Mouse (Mus musculus) limb, embryonic 14.5 days (tissue): Measurements from ENCODE around the gene Tas2r124. TPM values are rescaled to one million over a fixed set of nuclear protein-coding genes. Genes with fewer than 3 reads are reported as not detected.

Source experiments
- ATAC-seq: fragments of 200-750 bp; cut with Nextera tagmentation; 2 replicates; pipeline ENCODE4 v1.8.0; 2017; ENCODE audit warnings: low read depth, moderate number of reproducible peaks, moderate TSS enrichment; ENCODE audit not compliant: low FRiP score
- DNase-seq: peaks from one replicate; pipeline ENCODE4 v3.0.0-alpha.2; 2015; ENCODE audit warnings: low spot score
- H3K27ac ChIP-seq: fragments of 300-500 bp; sonication (generic); replicated peaks from 2 replicates; pipeline ENCODE4 v1.5.1; 2014; ENCODE audit warnings: low read depth, mild to moderate bottlenecking, low read length, moderate library complexity, mixed read lengths
- H3K27me3 ChIP-seq: fragments of 300-500 bp; sonication (generic); 2 replicates; pipeline ENCODE4 v1.6.1; 2014; ENCODE audit warnings: low read length, mixed read lengths; ENCODE audit not compliant: control insufficient read depth, insufficient read depth
- H3K36me3 ChIP-seq: fragments of 300-500 bp; sonication (generic); 2 replicates; pipeline ENCODE4 v1.6.1; 2014; ENCODE audit warnings: mild to moderate bottlenecking, low read length, moderate library complexity, mixed read lengths; ENCODE audit not compliant: control insufficient read depth, insufficient read depth
- H3K4me1 ChIP-seq: fragments of 300-500 bp; sonication (generic); 2 replicates; pipeline ENCODE4 v1.6.1; 2014; ENCODE audit warnings: antibody characterized with exemption, low read length, mixed read lengths; ENCODE audit not compliant: control insufficient read depth, insufficient read depth
- H3K4me2 ChIP-seq: fragments of 300-500 bp; sonication (generic); replicated peaks from 2 replicates; pipeline ENCODE4 v1.6.1; 2014; ENCODE audit warnings: low read depth, mild to moderate bottlenecking, low read length, moderate library complexity; ENCODE audit not compliant: severe bottlenecking
- H3K4me3 ChIP-seq: fragments of 300-500 bp; sonication (generic); replicated peaks from 2 replicates; pipeline ENCODE4 v1.5.1; 2014; ENCODE audit warnings: low read length
- H3K9ac ChIP-seq: fragments of 300-500 bp; sonication (generic); 2 replicates; pipeline ENCODE4 v1.6.1; 2014; ENCODE audit warnings: mild to moderate bottlenecking, low read depth, low read length, moderate library complexity; ENCODE audit not compliant: severe bottlenecking
- H3K9me3 ChIP-seq: fragments of 300-500 bp; sonication (generic); 2 replicates; pipeline ENCODE4 v1.6.1; 2016; ENCODE audit warnings: low read length; ENCODE audit not compliant: control insufficient read depth
- POLR2A ChIP-seq: fragments of 200-500 bp; IDR thresholded peaks from 2 replicates; pipeline ENCODE4 v1.8.0; 2012; ENCODE audit warnings: inconsistent platforms, mild to moderate bottlenecking, moderate library complexity, borderline replicate concordance; ENCODE audit not compliant: insufficient read depth, insufficient read length; ENCODE audit errors: extremely low read depth
- WGBS: fragments of 180-500 bp; shearing (Covaris S2); extraction: QIAGEN DNeasy Blood & Tissue Kit; methylation state at CpG from one replicate; pipeline ENCODE4 v1.1.7; 2014; 5-methylcytosine and 5-hydroxymethylcytosine counted together
- polyA plus RNA-seq, 2 experiments: library from polyadenylated mRNA; depleted of rRNA in 1 of 2; stranded (reverse) in 1 of 2; unstranded in 1 of 2; fragments of >200 nt; fragmentation: Nextera tagmentation in 1 of 2; extraction: Ambion mirVana in 1 of 2; gene quantifications; 2 replicates each; pipeline versions ENCODE4 v1.2.1 to v1.2.3; 2012 to 2014

The Tas2r124 gene
- polyA plus RNA-seq (2012; rRNA removed): not detected in 2 replicates
- polyA plus RNA-seq (2014; fragmentation: Nextera tagmentation; extraction: Ambion mirVana): not detected in 2 replicates

DNA sequence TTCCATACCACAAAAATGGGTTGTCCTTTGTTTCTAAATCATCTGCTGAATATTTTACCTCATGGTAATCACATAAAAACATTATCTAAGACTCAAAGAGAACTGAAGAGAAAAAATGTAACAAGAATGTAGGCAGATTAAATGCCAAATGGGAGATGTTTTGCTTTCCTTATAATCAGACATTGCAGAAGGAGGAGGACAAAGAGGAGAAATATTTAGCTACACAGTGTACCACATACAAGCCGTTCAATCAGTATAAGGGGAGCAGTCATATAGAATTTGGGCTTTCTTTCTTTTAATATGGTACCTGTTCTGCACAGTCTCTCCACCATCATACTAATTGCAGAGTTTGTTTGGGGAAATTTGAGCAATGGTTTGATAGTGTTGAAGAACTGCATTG is at the start of gene Tas2r124:
Gene Tas2r124 (plus strand): TSS at position 301 of the 400 bp plus-strand sequence.
- Histone ChIP-seq H3K27ac (no peak within 1 kb of the TSS), H3K4me3 (no peak within 1 kb of the TSS), H3K4me2 (no peak within 1 kb of the TSS), H3K4me1 (no peaks in the 10 kb centered on the region), H3K36me3 (no peaks in the 10 kb centered on the region), H3K9me3 (no peaks in the 10 kb centered on the region; the same call in 1 of the 2 replicates), H3K27me3 (no peaks in the 10 kb centered on the region), H3K9ac (no peak within 1 kb of the TSS)
- DNase-seq (no peak), ATAC-seq (no peak)
- TF ChIP-seq POLR2A: no peak
- WGBS: 80% methylated on average over 1 of the region's 1 CpGs

DNA sequence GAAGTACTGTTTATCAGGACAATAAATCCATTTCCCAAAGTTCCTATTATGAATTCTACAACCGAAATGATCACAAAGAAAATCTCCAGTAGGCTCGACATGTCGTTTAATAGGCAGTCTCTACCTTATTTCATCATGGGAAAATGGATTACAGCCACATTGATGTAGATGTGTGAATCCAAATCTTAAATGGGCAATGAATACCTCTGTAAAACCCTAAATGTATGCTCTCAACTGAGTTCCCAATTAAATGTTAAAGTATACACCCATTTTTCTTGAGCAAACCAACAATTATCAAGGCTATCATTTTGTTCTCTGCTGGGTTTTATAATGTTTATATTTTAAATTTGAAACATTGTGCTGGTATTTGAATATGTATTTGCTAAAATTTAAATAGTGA is 42.7 kb upstream of the Tas2r124 start, which contains the start of gene Tas2r122:
Gene Tas2r122 (minus strand): TSS at position 101 of the 400 bp plus-strand sequence.
- DNase-seq (no peak), ATAC-seq (no peak)
- WGBS: 89% methylated on average over 3 of the region's 3 CpGs
- Histone ChIP-seq H3K27me3 (no peaks in the 10 kb centered on the region), H3K27ac (no peak within 1 kb of the TSS), H3K36me3 (no peaks in the 10 kb centered on the region), H3K4me2 (no peak within 1 kb of the TSS), H3K9ac (no peak within 1 kb of the TSS), H3K4me3 (no peak within 1 kb of the TSS), H3K4me1 (no peaks in the 10 kb centered on the region), H3K9me3 (no peaks in the 10 kb centered on the region)
- TF ChIP-seq POLR2A: no peak

DNA sequence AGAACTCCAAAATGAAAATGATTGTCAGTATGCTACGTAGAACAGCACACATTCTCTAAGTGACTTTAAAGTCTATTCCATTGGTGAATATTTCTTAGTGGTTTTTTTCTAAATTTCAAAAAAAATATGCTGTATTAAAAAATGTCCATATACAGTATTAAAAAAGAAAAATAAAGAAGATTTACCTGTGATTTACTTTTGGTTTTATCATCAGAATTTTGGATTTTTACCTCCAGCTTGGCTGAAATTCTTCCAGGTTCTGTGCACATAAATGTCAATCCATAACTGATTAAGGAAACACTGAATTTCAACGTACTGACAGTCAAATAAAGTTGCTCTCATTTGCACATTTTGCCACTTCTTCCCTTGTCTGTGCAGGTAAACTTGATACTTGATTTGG is 16.6 kb upstream of the Tas2r124 start, which contains the start of gene Tas2r115:
Gene Tas2r115 (minus strand): TSS at position 101 of the 400 bp plus-strand sequence.
- no peaks in the 10 kb centered on the region for H3K9me3 ChIP-seq
- no peaks in the 10 kb centered on the region for H3K36me3 ChIP-seq
- H3K4me2 ChIP-seq: no peak within 1 kb of the TSS
- H3K4me1 ChIP-seq: no peaks in the 10 kb centered on the region
- WGBS: 65% methylated on average over 2 of the region's 2 CpGs
- DNase-seq (no peak), ATAC-seq (no peak)
- no peak within 1 kb of the TSS for H3K4me3 ChIP-seq
- no peak within 1 kb of the TSS for H3K9ac ChIP-seq
- H3K27me3 ChIP-seq: no peaks in the 10 kb centered on the region
- TF ChIP-seq POLR2A: no peak
- H3K27ac ChIP-seq: no peak within 1 kb of the TSS

DNA sequence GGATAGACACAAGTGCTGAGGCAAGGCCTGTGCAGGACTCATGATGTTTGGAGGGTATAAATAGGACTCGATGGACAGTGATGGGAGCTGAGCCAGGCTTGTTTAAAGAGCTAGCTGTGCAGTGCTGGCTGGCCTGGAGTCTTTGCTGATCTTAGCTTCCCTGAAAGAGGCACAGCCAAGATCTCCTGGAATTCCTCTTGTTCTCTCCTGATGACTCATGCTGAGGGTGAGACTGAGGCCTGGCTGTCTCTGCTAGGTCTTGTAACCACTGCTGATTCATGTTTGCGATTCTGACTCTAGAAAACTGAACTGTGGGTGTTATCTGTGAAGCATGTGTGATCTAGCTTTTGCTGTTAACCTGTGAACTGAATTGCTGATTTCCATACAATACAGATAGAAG is 4.3 kb upstream of the Tas2r124 start:
- H3K36me3 ChIP-seq: no peaks in the 10 kb centered on the region
- TF ChIP-seq POLR2A: no peak
- no peaks in the 10 kb centered on the region for H3K27me3 ChIP-seq
- H3K9me3 ChIP-seq: no peaks in the 10 kb centered on the region; the same call in 1 of the 2 replicates
- H3K4me1 ChIP-seq: no peaks in the 10 kb centered on the region
- H3K4me3 ChIP-seq: no peak overlapping the region
- H3K4me2 ChIP-seq: no peak overlapping the region
- no peak for ATAC-seq
- H3K27ac ChIP-seq: no peak overlapping the region
- no peak for DNase-seq
- no peak overlapping the region for H3K9ac ChIP-seq
- WGBS: 89% methylated on average over 2 of the region's 2 CpGs

DNA sequence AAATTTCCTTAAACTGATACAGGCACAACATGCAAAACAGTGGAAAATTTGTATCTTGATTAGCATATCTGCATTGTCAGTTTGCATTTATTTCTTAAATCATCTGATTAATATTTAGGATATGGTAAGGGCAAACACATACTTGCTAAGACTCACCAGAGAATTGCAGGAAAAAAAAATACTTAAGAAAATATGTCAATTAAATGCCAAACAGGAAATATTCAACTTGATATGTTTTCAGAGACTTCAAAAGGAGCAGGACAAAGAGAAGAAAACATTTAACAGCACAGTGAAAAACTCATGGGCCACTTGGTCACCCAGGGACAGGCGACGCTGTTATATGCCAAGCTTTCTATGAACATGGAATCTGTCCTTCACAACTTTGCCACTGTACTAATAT is 7.3 kb downstream of the Tas2r124 start, which contains the start of gene Tas2r102:
Gene Tas2r102 (plus strand): TSS at position 301 of the 400 bp plus-strand sequence.
- no peaks in the 10 kb centered on the region for H3K9me3 ChIP-seq
- H3K4me1 ChIP-seq: no peaks in the 10 kb centered on the region
- no peak within 1 kb of the TSS for H3K4me3 ChIP-seq
- H3K27me3 ChIP-seq: no peaks in the 10 kb centered on the region
- no peak for TF ChIP-seq POLR2A
- WGBS: 94% methylated on average over 2 of the region's 2 CpGs
- H3K27ac ChIP-seq: no peak within 1 kb of the TSS
- no peak within 1 kb of the TSS for H3K4me2 ChIP-seq
- no peak for ATAC-seq
- H3K36me3 ChIP-seq: no peaks in the 10 kb centered on the region
- no peak for DNase-seq
- no peak within 1 kb of the TSS for H3K9ac ChIP-seq
